Mouse (Mus musculus): Measurements from ENCODE around the gene Mdm2. TPM values are rescaled to one million over a fixed set of nuclear protein-coding genes. Genes with fewer than 3 reads are reported as not detected.
"Not testable (repeated sequence)": the region's sequence is repeated elsewhere in the genome, so short reads cannot be mapped to it uniquely, and the experiment has no call there.

The Mdm2 gene
- polyA plus RNA-seq, 1 experiment from 2014 or later: 57.9 TPM

DNA sequence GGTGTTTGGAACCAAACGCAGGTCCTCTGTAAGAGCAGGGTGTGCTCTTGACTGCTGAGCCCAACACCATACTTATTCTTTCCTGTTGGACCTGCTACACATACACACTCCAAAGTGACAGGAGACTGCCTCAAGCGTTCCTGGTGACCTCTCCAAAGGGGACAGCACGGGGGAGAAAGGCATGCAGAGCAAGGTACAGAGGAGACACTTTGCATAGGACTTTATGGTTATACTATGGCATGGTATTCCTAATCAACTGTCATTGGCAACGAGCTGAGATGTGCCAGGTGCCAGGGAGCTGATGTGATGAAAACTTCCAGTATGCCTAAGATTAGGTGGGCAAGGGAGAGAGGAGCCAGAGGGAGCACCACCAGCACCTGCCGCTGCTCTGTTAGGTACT, 26.0 kb upstream of the Mdm2 start:
- Histone ChIP-seq H3K36me3 (ENCODE audit: control insufficient read depth, insufficient read depth, low read length) (peaks cover 37% of the 10 kb centered on the region), H3K4me2 (ENCODE audit: low read depth, low read length) (no peak overlapping the region), H3K4me1 (ENCODE audit: control insufficient read depth, insufficient read depth, low read length) (no peaks in the 10 kb centered on the region), H3K4me3 (ENCODE audit: low read depth, low read length) (no peak overlapping the region), H3K9ac (replicated peaks; ENCODE audit: low read depth, low read length) (no peak overlapping the region), H3K27me3 (ENCODE audit: control insufficient read depth, insufficient read depth, low read length) (no peaks in the 10 kb centered on the region), H3K9me3 (ENCODE audit: control insufficient read depth, low read length) (no peaks in the 10 kb centered on the region), H3K27ac (ENCODE audit: low read depth, low read length) (no peak overlapping the region)
- WGBS: 91% methylated on average over 5 of the region's 5 CpGs
- ATAC-seq (ENCODE audit: low read depth): no peak

DNA sequence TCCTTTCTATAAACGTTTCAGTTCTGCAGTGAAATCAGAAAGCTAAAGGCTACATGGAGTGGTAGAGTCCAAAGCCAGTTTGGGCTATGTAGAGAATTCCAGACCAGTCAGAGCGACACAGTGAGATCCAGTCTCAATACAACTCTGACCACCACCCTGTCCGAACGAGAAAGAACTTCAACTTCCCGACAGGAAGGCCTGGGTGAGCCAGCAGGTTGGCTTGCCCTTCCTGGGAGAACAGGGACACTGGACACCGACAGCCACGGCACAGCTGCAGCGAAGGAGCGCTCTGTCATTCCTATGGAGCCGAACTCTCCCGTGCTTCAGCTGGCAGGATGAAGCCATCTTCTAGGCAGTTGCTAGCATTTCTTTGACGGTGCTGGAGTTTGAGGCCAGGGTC, 24.8 kb upstream of the Mdm2 start:
- WGBS: 91% methylated on average over 11 of the region's 12 CpGs
- not testable (repeated sequence) for H3K9me3 ChIP-seq (ENCODE audit: control insufficient read depth, low read length); H3K27me3 ChIP-seq (ENCODE audit: control insufficient read depth, insufficient read depth, low read length); H3K4me3 ChIP-seq (ENCODE audit: low read depth, low read length); H3K4me2 ChIP-seq (ENCODE audit: low read depth, low read length); H3K27ac ChIP-seq (ENCODE audit: low read depth, low read length); H3K9ac ChIP-seq (replicated peaks; ENCODE audit: low read depth, low read length); ATAC-seq (ENCODE audit: low read depth); H3K4me1 ChIP-seq (ENCODE audit: control insufficient read depth, insufficient read depth, low read length)
- H3K36me3 ChIP-seq (ENCODE audit: control insufficient read depth, insufficient read depth, low read length): peaks cover 37% of the 10 kb centered on the region

DNA sequence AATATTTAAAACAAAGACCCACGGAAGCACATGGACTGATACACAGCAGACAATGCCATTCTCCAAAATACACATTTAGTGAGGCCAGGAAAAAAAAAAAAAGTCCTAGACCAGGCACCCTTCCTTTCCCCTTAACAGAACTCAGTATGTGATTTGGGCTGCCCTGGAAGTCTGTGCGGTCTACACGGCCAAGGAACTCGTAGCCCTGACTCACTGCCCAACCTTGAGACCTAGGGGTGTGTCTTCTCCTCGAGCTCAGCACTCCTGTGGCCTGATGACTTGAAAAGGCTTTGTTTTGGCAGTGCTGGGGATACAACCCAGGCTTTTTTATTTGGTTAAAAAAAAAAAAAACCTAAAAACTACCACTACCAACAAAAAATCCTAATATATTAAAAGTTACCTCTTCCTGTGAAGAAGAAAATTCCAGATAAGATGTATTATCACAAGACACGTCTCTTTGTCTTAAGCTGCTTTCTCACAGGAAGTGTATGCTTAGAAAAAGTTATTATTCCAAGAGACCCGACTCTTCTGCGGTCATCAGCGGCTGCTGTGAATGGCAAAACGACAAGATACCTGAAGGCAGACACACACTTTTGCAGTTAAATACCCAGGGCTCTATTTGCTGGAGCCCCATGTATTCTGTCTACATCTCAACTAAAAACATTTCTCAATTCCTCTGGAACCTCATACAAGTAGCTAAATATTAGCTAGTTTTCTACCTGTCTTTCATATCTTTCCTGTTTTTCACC, 23.7 kb upstream of the Mdm2 start:
- H3K4me1 ChIP-seq (ENCODE audit: control insufficient read depth, insufficient read depth, low read length); H3K4me2 ChIP-seq (ENCODE audit: low read depth, low read length); H3K9ac ChIP-seq (replicated peaks; ENCODE audit: low read depth, low read length); H3K27ac ChIP-seq (ENCODE audit: low read depth, low read length); H3K9me3 ChIP-seq (ENCODE audit: control insufficient read depth, low read length); ATAC-seq (ENCODE audit: low read depth); H3K27me3 ChIP-seq (ENCODE audit: control insufficient read depth, insufficient read depth, low read length); H3K4me3 ChIP-seq (ENCODE audit: low read depth, low read length): not testable (repeated sequence)
- WGBS: 87% methylated on average over 9 of the region's 10 CpGs
- H3K36me3 ChIP-seq (ENCODE audit: control insufficient read depth, insufficient read depth, low read length): peaks cover 30% of the 10 kb centered on the region

DNA sequence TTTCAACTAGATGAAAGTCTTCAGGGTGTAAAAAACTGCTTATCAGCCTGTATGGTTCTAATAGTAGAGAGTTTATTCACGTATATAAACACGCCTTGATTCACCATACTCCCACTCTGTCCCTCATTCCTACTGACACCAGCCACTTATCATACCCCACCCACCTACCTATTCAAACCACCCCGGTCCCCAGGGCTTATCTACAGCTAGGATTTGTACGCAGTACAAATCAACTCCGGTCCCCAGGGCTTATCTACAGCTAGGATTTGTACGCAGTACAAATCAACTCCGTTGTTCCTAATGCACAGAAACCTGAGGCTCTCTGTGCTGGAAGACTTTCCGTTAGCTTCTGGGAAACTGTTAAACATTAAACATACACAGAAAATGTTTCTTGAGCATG, 23.1 kb upstream of the Mdm2 start:
- not testable (repeated sequence) for H3K27me3 ChIP-seq (ENCODE audit: control insufficient read depth, insufficient read depth, low read length); H3K27ac ChIP-seq (ENCODE audit: low read depth, low read length); H3K4me2 ChIP-seq (ENCODE audit: low read depth, low read length); H3K4me3 ChIP-seq (ENCODE audit: low read depth, low read length); H3K9me3 ChIP-seq (ENCODE audit: control insufficient read depth, low read length); H3K4me1 ChIP-seq (ENCODE audit: control insufficient read depth, insufficient read depth, low read length); ATAC-seq (ENCODE audit: low read depth); H3K9ac ChIP-seq (replicated peaks; ENCODE audit: low read depth, low read length)
- peaks cover 23% of the 10 kb centered on the region for H3K36me3 ChIP-seq (ENCODE audit: control insufficient read depth, insufficient read depth, low read length)
- WGBS: 91% methylated on average over 8 of the region's 8 CpGs

DNA sequence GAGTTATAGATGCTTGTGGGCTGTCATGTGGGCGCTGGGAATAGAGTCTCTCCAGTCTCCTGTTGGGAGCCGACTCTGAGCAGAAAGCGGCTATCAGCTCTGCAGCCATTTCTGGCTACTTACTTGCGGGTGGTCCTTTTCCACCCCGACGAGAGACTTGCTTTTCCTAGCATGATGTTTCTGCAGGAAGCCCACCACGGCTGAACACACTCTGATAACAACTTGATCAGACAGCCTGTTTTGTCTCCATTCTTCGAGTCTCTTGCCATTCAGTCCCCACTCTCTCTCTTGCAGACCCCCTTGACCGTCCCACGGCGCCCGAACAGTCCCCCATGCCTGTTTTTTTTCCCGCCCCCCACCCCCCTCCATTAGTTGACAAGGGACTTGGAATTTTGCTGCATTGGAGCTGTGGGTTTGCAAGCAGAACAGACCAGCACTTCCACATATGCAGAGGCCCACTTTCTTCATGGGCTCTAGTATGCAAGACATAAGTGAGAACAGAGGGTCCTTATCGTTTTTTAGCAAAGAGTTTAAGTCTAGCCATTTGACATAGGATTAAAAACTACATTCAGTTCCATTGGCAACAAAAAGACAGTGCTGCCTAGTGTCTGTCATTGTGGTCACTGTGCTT, 22.5 kb upstream of the Mdm2 start:
- H3K27me3 ChIP-seq (ENCODE audit: control insufficient read depth, insufficient read depth, low read length): no peaks in the 10 kb centered on the region
- H3K4me2 ChIP-seq (ENCODE audit: low read depth, low read length): no peak overlapping the region
- 91% methylated on average over 14 of the region's 14 CpGs for WGBS
- H3K27ac ChIP-seq (ENCODE audit: low read depth, low read length): no peak overlapping the region
- peaks cover 18% of the 10 kb centered on the region for H3K36me3 ChIP-seq (ENCODE audit: control insufficient read depth, insufficient read depth, low read length)
- H3K9ac ChIP-seq (replicated peaks; ENCODE audit: low read depth, low read length): no peak overlapping the region
- H3K9me3 ChIP-seq (ENCODE audit: control insufficient read depth, low read length): no peaks in the 10 kb centered on the region
- H3K4me1 ChIP-seq (ENCODE audit: control insufficient read depth, insufficient read depth, low read length): no peaks in the 10 kb centered on the region
- no peak for ATAC-seq (ENCODE audit: low read depth)
- no peak overlapping the region for H3K4me3 ChIP-seq (ENCODE audit: low read depth, low read length)

DNA sequence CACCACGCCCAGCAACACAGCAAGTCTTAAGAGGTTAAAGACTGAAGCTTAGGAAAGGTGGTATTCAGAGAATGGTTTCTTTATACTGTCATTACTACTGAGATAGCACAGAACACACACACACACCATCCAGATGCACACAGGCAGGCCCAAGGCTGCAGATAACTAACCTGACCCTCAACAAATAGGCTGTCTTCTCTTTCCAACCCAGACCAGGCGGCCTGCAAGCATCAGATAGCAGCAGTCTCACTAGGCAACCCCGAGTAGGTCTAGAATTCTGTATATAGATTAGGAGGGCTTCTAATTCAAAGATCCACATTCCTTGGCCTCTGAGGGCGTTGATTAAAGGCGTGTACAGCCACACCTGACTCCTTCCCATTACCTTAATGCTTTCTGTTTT, 21.6 kb upstream of the Mdm2 start:
- no peak for ATAC-seq (ENCODE audit: low read depth)
- Histone ChIP-seq H3K4me3 (ENCODE audit: low read depth, low read length) (no peak overlapping the region), H3K4me1 (ENCODE audit: control insufficient read depth, insufficient read depth, low read length) (no peaks in the 10 kb centered on the region), H3K4me2 (ENCODE audit: low read depth, low read length) (no peak overlapping the region), H3K9ac (replicated peaks; ENCODE audit: low read depth, low read length) (no peak overlapping the region), H3K27me3 (ENCODE audit: control insufficient read depth, insufficient read depth, low read length) (no peaks in the 10 kb centered on the region), H3K27ac (ENCODE audit: low read depth, low read length) (no peak overlapping the region), H3K36me3 (ENCODE audit: control insufficient read depth, insufficient read depth, low read length) (peaks cover 11% of the 10 kb centered on the region; the same call in 1 of the 2 replicates), H3K9me3 (ENCODE audit: control insufficient read depth, low read length) (no peaks in the 10 kb centered on the region)
- WGBS: 92% methylated on average over 5 of the region's 5 CpGs

DNA sequence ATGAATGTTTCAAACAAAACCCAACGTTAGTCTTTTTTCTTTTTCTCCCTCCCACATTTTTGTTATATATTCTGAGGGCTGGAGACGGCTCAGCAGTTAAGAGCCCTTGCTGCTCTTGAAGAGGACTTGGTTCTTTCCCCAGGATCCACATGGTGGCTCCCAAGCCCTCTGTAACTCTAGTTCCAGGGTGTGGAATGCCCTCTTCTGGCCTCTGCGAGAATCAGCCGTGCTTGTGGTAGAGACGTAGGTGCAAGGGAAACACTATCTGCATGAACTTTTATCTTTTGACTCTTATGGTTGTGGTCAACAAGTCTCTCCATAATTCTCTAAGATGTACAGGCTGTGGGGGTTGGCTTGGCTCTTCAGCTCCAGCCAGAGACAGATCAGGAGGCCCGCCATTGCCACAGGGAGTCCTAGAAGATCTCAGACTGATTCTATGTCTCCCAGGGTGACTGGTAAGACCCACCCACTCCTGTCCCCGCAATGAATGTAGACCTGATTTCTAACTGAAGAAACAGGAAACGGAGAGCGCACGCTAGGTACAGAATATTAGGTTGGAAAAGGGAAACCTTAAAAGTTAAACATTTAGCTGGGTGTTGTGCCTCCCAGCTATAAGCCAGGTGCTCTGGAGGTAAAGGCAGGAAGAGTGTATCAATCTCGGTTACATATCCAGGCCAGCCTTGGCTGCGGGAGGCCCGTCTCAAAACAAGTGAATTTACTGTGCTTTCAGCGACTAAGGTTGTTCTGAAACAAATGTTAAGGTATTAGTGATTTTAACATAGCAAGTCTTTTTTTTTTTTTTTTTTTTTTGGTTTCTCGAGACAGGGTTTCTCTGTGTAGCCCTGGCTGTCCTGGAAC, 20.9 kb upstream of the Mdm2 start:
- WGBS: 61% methylated on average over 14 of the region's 15 CpGs
- ATAC-seq (ENCODE audit: low read depth): no peak
- no peak overlapping the region for H3K9ac ChIP-seq (replicated peaks; ENCODE audit: low read depth, low read length)

DNA sequence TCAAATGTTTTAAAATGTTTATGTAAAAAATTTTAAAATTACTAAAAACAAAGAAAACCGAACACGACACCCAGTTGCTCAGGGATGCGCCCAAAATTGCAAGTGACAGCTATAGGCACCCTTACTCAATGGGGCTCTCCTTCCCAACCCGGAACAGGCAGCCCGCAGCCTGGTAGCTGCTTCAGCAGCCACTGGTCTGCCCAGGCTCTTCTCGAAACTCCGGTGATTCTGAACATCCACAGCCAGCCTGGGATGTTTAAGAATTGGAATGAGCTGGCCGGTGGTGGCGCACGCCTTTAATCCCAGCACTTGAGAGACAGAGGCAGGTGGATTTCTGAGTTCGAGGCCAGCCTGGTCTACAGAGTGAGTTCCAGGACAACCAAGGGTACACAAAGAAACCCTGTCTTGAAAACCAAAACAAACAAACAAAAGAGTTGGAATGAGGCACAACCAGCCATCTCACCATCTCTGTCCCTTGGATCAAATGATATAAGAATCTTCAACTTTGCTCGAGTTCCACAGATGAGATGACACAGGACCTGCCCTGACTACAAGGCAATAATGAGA, 20.2 kb upstream of the Mdm2 start:
- H3K27ac ChIP-seq (ENCODE audit: low read depth, low read length): no peak overlapping the region
- no peaks in the 10 kb centered on the region for H3K9me3 ChIP-seq (ENCODE audit: control insufficient read depth, low read length)
- WGBS: 95% methylated on average over 12 of the region's 12 CpGs
- H3K4me1 ChIP-seq (ENCODE audit: control insufficient read depth, insufficient read depth, low read length): no peaks in the 10 kb centered on the region
- H3K27me3 ChIP-seq (ENCODE audit: control insufficient read depth, insufficient read depth, low read length): no peaks in the 10 kb centered on the region
- H3K4me3 ChIP-seq (ENCODE audit: low read depth, low read length): no peak overlapping the region
- H3K4me2 ChIP-seq (ENCODE audit: low read depth, low read length): no peak overlapping the region
- no peaks in the 10 kb centered on the region for H3K36me3 ChIP-seq (ENCODE audit: control insufficient read depth, insufficient read depth, low read length)
- ATAC-seq (ENCODE audit: low read depth): no peak
- no peak overlapping the region for H3K9ac ChIP-seq (replicated peaks; ENCODE audit: low read depth, low read length)

More for the DNA sequence above, 20.9 kb upstream of the Mdm2 start:
- H3K4me1 ChIP-seq (ENCODE audit: control insufficient read depth, insufficient read depth, low read length): no peaks in the 10 kb centered on the region
- H3K4me3 ChIP-seq (ENCODE audit: low read depth, low read length): no peak overlapping the region
- H3K36me3 ChIP-seq (ENCODE audit: control insufficient read depth, insufficient read depth, low read length): 0 out of 2 replicates have a peak, but pooled peaks cover 4% of the 10 kb centered on the region
- no peaks in the 10 kb centered on the region for H3K27me3 ChIP-seq (ENCODE audit: control insufficient read depth, insufficient read depth, low read length)
- no peaks in the 10 kb centered on the region for H3K9me3 ChIP-seq (ENCODE audit: control insufficient read depth, low read length)
- H3K27ac ChIP-seq (ENCODE audit: low read depth, low read length): no peak overlapping the region
- H3K4me2 ChIP-seq (ENCODE audit: low read depth, low read length): no peak overlapping the region

Data from neural tube, embryonic 14.5 days (tissue).